Mouse (Mus musculus) kidney, embryonic 16.5 days (tissue): ENCODE measurements around the gene Adora1. TPM values are rescaled to one million over a fixed set of nuclear protein-coding genes. Genes with fewer than 3 reads are reported as not detected.

ENCODE experiments used
- ATAC-seq: fragments of 200-750 bp; cut with Nextera tagmentation; 2 replicates; pipeline ENCODE4 v1.8.0; 2017; ENCODE audit warnings: moderate TSS enrichment; ENCODE audit not compliant: low FRiP score, low TSS enrichment
- H3K27ac ChIP-seq: fragments of 300-500 bp; sonication (generic); 2 replicates; pipeline ENCODE4 v1.5.1; 2014; ENCODE audit warnings: low read length
- H3K27me3 ChIP-seq: fragments of 300-500 bp; sonication (generic); 2 replicates; pipeline ENCODE4 v1.6.1; 2014; ENCODE audit warnings: low read length, control low read depth, mixed read lengths; ENCODE audit not compliant: insufficient read depth
- H3K36me3 ChIP-seq: fragments of 300-500 bp; sonication (generic); 2 replicates; pipeline ENCODE4 v1.6.1; 2014; ENCODE audit warnings: low read length, control low read depth, mixed read lengths; ENCODE audit not compliant: insufficient read depth
- H3K4me1 ChIP-seq: fragments of 300-500 bp; sonication (generic); 2 replicates; pipeline ENCODE4 v1.6.1; 2014; ENCODE audit warnings: low read length, control low read depth, mixed read lengths; ENCODE audit not compliant: insufficient read depth
- H3K4me2 ChIP-seq: fragments of 300-500 bp; sonication (generic); replicated peaks from 2 replicates; pipeline ENCODE4 v1.6.1; 2014; ENCODE audit warnings: low read depth, low read length
- H3K4me3 ChIP-seq: fragments of 300-500 bp; sonication (generic); 2 replicates; pipeline ENCODE4 v1.5.1; 2014; ENCODE audit warnings: mild to moderate bottlenecking, low read length
- H3K9ac ChIP-seq: fragments of 300-500 bp; sonication (generic); replicated peaks from 2 replicates; pipeline ENCODE4 v1.6.1; 2014; ENCODE audit warnings: low read length
- H3K9me3 ChIP-seq: fragments of 300-500 bp; sonication (generic); 2 replicates; pipeline ENCODE4 v1.6.1; 2016; ENCODE audit warnings: low read length, control low read depth
- WGBS: fragments of 180-500 bp; shearing (Covaris S2); extraction: QIAGEN DNeasy Blood & Tissue Kit; methylation state at CpG from one replicate; pipeline ENCODE4 v1.1.7; 2014; 5-methylcytosine and 5-hydroxymethylcytosine counted together
- polyA plus RNA-seq: library from polyadenylated mRNA; unstranded; fragments of >200 nt; fragmentation: Nextera tagmentation; extraction: Ambion mirVana; gene quantifications from 2 replicates; pipeline ENCODE4 v1.2.1, GENCODE M21; 2015

The Adora1 gene
- polyA plus RNA-seq, 1 experiment from 2014 or later = 10.4 TPM

DNA sequence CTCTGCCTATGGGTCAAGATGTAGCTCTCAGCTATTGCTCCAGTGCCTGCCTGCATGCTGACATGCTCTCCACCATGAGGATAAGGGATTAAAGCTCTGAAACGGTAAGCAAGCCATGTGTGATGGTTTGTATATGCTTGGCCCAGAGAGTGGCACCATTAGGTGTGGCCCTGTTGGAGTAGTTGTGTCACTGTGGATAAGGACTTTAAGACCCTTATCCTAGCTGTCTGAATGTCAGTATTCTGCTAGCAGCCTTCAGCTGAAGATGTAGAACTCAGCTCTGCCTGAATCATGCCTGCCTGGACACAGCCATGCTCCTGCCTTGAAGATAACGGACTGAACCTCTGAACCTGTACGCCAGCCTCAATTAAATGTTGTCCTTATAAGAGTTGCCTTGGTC is 68.7 kb downstream of the Adora1 start:
- Histone ChIP-seq H3K36me3 (no peaks in the 10 kb centered on the region), H3K4me3 (no peak overlapping the region), H3K4me1 (no peaks in the 10 kb centered on the region), H3K27ac (no peak overlapping the region), H3K4me2 (no peak overlapping the region), H3K9ac (no peak overlapping the region), H3K27me3 (no peaks in the 10 kb centered on the region), H3K9me3 (no peaks in the 10 kb centered on the region)
- 97% methylated on average over 3 of the region's 3 CpGs for WGBS
- no peak for ATAC-seq

GRCm38 (mm10) chr1:134164454-134164853 is 70.8 kb downstream of the Adora1 start:
- 61% methylated on average over 4 of the region's 4 CpGs for WGBS
- Histone ChIP-seq H3K4me3 (no peak overlapping the region), H3K27ac (no peak overlapping the region), H3K4me1 (no peaks in the 10 kb centered on the region), H3K9me3 (no peaks in the 10 kb centered on the region), H3K4me2 (no peak overlapping the region), H3K36me3 (no peaks in the 10 kb centered on the region), H3K27me3 (no peaks in the 10 kb centered on the region), H3K9ac (no peak overlapping the region)
- ATAC-seq = no peak

DNA sequence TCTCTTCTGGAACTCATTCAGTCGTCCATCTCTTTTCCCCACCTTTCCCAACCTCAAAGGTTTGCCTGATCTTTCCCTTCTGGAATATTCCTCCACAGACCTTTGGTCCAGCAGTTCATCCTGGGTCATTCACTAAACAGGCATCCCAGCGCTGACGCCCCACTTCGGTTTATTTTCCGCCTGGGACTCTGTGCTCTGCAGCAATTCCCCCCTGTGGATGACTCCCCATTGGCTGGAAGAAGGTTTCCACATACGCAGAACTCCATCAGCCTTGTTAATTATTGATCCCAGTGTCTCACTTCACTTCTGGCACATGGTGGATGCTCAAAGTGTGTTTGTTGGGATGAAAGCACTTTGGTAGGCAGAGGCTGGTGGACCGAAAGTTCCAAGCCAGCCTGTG is 71.8 kb downstream of the Adora1 start:
- Histone ChIP-seq H3K4me1 (no peaks in the 10 kb centered on the region), H3K27ac (no peak overlapping the region), H3K9me3 (no peaks in the 10 kb centered on the region), H3K27me3 (no peaks in the 10 kb centered on the region), H3K36me3 (no peaks in the 10 kb centered on the region), H3K4me3 (no peak overlapping the region), H3K9ac (no peak overlapping the region), H3K4me2 (no peak overlapping the region)
- WGBS = 83% methylated on average over 7 of the region's 7 CpGs
- no peak for ATAC-seq

DNA sequence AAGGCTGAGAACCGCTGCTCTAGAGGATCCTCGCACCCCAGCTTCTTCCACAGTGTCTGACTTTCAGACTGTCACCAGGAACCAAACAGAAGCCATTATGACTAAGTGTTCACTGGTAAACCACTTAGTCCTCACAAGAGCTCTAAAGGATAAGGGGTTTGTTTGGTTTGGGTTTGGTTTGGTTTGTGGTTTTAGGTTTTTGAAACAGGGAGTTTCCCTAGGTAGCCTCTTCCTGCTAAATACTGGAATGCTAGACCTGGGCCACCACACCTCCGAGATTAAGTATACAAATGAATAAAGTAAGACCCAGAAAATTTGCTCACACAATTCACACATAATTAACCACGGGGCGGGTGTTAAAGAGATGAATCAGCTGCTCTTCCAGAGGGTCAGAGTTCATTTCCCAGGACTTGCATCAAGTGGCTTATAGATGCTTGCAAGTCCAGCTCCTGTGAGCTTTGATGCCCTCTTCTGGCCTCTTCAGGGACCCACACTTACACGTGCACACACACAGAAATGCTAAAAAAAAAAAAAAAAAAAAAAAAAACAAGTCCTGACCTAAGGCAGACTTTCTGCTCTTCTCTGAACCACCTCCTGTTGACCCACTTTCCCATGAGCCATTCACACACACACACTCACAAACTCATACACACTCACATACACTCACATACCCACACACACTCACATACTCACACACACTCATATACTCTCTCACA is 72.6 kb downstream of the Adora1 start:
- Histone ChIP-seq H3K36me3 (no peaks in the 10 kb centered on the region), H3K4me1 (no peaks in the 10 kb centered on the region), H3K27ac (no peak overlapping the region), H3K4me2 (no peak overlapping the region), H3K9ac (no peak overlapping the region), H3K9me3 (no peaks in the 10 kb centered on the region), H3K4me3 (no peak overlapping the region), H3K27me3 (no peaks in the 10 kb centered on the region)
- no peak for ATAC-seq
- 72% methylated on average over 6 of the region's 6 CpGs for WGBS

- Histone ChIP-seq H3K4me2 (no peak overlapping the region), H3K4me1 (no peaks in the 10 kb centered on the region), H3K27me3 (no peaks in the 10 kb centered on the region), H3K27ac (no peak overlapping the region), H3K36me3 (no peaks in the 10 kb centered on the region), H3K4me3 (no peak overlapping the region), H3K9me3 (no peaks in the 10 kb centered on the region), H3K9ac (no peak overlapping the region)
- ATAC-seq = no peak
- WGBS = 83% methylated on average over 6 of the region's 6 CpGs
Measured at GRCm38 (mm10) chr1:134161399-134161798, 73.8 kb downstream of the Adora1 start.

DNA sequence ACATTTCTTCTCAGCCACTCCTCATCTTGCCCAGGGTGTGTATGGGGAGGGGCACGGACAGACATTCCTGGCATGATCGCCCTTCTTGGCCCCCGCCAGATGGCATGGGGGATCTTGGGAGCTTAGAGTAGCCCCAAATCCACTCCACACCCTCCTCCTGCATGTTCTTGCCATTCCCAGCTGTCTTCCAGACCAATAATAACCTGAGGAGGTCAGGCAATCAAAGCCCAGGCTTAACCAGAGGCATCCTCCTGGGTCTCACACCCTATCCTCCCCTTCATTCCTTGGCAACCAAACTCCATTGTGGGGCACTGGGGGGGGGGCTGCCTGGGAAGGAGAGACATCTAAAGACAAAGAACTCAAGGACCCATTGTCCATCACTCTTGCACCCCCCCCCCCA is 74.8 kb downstream of the Adora1 start:
- ATAC-seq = no peak
- Histone ChIP-seq H3K9ac (no peak overlapping the region), H3K27ac (no peak overlapping the region), H3K4me2 (no peak overlapping the region), H3K4me1 (no peaks in the 10 kb centered on the region), H3K9me3 (no peaks in the 10 kb centered on the region), H3K27me3 (no peaks in the 10 kb centered on the region), H3K4me3 (no peak overlapping the region), H3K36me3 (no peaks in the 10 kb centered on the region)
- 92% methylated on average over 3 of the region's 3 CpGs for WGBS

GRCm38 (mm10) chr1:134154655-134155054 is 80.6 kb downstream of the Adora1 start:
- Histone ChIP-seq H3K27me3 (no peaks in the 10 kb centered on the region), H3K9ac (no peak overlapping the region), H3K4me2 (no peak overlapping the region), H3K4me3 (no peak overlapping the region), H3K36me3 (no peaks in the 10 kb centered on the region), H3K4me1 (no peaks in the 10 kb centered on the region), H3K9me3 (peaks cover 5% of the 10 kb centered on the region), H3K27ac (no peak overlapping the region)
- 58% methylated on average over 3 of the region's 3 CpGs for WGBS
- ATAC-seq = no peak

GRCm38 (mm10) chr1:134154121-134154520 is 81.1 kb downstream of the Adora1 start:
- no peak overlapping the region for H3K4me2 ChIP-seq
- H3K27ac ChIP-seq = no peak overlapping the region
- 95% methylated on average over 3 of the region's 3 CpGs for WGBS
- no peaks in the 10 kb centered on the region for H3K4me1 ChIP-seq
- H3K36me3 ChIP-seq = no peaks in the 10 kb centered on the region
- H3K9ac ChIP-seq = no peak overlapping the region
- H3K27me3 ChIP-seq = no peaks in the 10 kb centered on the region
- H3K4me3 ChIP-seq = no peak overlapping the region
- ATAC-seq = no peak
- peaks cover 5% of the 10 kb centered on the region for H3K9me3 ChIP-seq

DNA sequence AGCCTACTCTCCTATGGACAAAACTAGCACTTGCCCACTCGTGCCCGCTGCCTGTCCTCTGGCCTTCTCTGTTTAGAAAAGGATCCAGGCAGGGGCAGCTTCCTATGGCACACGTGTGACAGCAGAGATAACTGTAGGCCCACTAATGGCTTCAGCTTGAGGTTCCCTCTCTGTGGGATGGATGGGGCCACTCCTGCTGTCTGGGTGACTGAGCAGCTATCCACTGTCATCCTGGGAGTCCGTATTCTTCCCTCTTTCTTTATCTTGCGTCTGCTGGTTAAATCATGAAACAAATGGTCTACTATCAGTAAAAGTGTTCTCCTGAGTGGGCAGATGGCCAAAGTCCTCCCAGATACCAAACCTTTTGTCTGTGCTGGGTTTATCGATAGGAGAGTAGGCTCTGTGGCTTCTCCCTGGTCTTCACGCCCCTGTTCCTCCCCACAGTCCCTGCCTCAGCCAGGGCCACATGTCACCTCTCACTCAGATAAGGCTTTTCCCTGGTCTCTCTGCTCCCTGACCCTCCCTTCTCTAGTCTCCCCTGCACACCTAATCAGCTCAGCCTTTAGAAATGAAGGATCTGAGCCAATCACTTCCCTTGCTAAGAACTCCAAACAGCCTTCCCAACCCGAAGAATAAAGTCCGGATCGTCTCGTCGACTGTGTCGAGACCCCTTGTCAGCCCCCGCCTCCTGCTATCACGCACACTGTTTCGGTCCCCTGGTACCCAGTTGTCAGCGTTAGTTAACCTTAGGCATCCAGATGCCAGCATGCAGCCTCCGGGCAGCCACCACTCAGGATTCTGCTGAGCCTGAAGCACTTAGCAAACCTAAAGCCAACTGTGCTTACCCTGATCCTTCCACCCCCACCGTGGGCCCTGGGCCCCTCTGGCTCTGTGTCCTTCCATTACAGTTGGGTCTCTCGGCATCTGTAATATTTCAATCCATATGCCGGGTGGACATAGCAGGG is 82.3 kb downstream of the Adora1 start:
- Histone ChIP-seq H3K36me3 (no peaks in the 10 kb centered on the region), H3K4me3 (no peak overlapping the region), H3K4me2 (no peak overlapping the region), H3K4me1 (no peaks in the 10 kb centered on the region), H3K9ac (no peak overlapping the region), H3K27me3 (no peaks in the 10 kb centered on the region), H3K27ac (no peak overlapping the region), H3K9me3 (peaks cover 5% of the 10 kb centered on the region)
- WGBS = 73% methylated on average over 21 of the region's 21 CpGs
- no peak for ATAC-seq
